8 mouse cellular contexts compared by ENCODE assay signal in genomic region chr6:50110379-50110941, GRCm38 (mm10). TPM values are rescaled to one million over a fixed set of nuclear protein-coding genes. Genes with fewer than 3 reads are reported as not detected.
A peak's percentile ranks its signal among the peaks of the same experiment; 100 is the strongest.
DNase-seq lines count a peak whose midpoint lies in the region; ATAC-seq and TF ChIP-seq lines count a peak whose summit lies in the region.

No protein-coding gene starts in this region.

- no peak for TF ChIP-seq POLR2A in bone marrow macrophage, adult 2 months (IDR thresholded peaks at IDR 0.05; ENCODE audit: borderline replicate concordance, low read depth, low read length)

- WGBS in intestine, postnatal 0 days: under 1% methylated on average over 41 of the region's 72 CpGs

- peak overlapping the region; percentile 38 for H3K27ac ChIP-seq in bone marrow macrophage, adult 2 months (ENCODE audit: insufficient read depth, low read depth, low read length)
- peak overlapping the region; percentile 64 for H3K27ac ChIP-seq in intestine, postnatal 0 days (ENCODE audit: low read depth, low read length)

- H3K4me1 ChIP-seq in bone marrow macrophage, adult 2 months (ENCODE audit: control insufficient read depth, insufficient read depth, low read length): peaks cover 6% of the 10 kb centered on the region
- no peaks in the 10 kb centered on the region for H3K4me1 ChIP-seq in intestine, postnatal 0 days (replicated peaks; ENCODE audit: control insufficient read depth, insufficient read depth, low read length)

- H3K9me3 ChIP-seq in intestine, postnatal 0 days (ENCODE audit: control insufficient read depth): no peaks in the 10 kb centered on the region

- DNase-seq in spleen, adult 12 weeks (ENCODE audit: low spot score): peak; percentile 26
- DNase-seq in spleen, adult 18-20 months: no peak
- peak; percentile 13 to 16 for DNase-seq in gastrocnemius, adult 8-10 months (ENCODE audit: low spot score in 2 of 2)
- peak; percentile 9 for DNase-seq in lung, postnatal 36 days
- peak; percentile 27 to 64 for DNase-seq in right cerebral cortex, adult 2 months (ENCODE audit: low spot score in 2 of 2)

- H3K27me3 ChIP-seq in intestine, postnatal 0 days (replicated peaks; ENCODE audit: control insufficient read depth, insufficient read depth, low read length): no peaks in the 10 kb centered on the region

- H3K9ac ChIP-seq in intestine, postnatal 0 days (ENCODE audit: low read depth, low read length): peak overlapping the region; percentile 72

- H3K4me2 ChIP-seq in intestine, postnatal 0 days (replicated peaks; ENCODE audit: low read depth): peak overlapping the region; percentile 95

- no peak for TF ChIP-seq CTCF in bone marrow macrophage, adult 2 months (IDR thresholded peaks at IDR 0.05; ENCODE audit: low read depth, low read length)
- no peak for TF ChIP-seq CTCF in intestine, postnatal 0 days (IDR thresholded peaks at IDR 0.05; ENCODE audit: low read depth)

- peak; percentile 70 for ATAC-seq in intestine, postnatal 0 days
- no peak for ATAC-seq in monocyte, adult 5-6 weeks (replicated peaks; ENCODE audit: insufficient number of reproducible peaks, low FRiP score, low TSS enrichment, poor library complexity, severe bottlenecking)

- peak overlapping the region; percentile 100 for H3K4me3 ChIP-seq in bone marrow macrophage, adult 2 months (ENCODE audit: insufficient read depth, low read length)
- H3K4me3 ChIP-seq in intestine, postnatal 0 days (ENCODE audit: low read depth, low read length): peak overlapping the region; percentile 89

- no peaks in the 10 kb centered on the region for H3K36me3 ChIP-seq in intestine, postnatal 0 days (ENCODE audit: control insufficient read depth, insufficient read depth)

RNA-seq across cellular contexts. Expression of gene Mpp6, which starts 0.4 kb away (rescaled TPM):
- polyA plus RNA-seq in bone marrow macrophage, adult 2 months (2012; ENCODE audit: insufficient read depth, insufficient read length, missing spikeins): 43.8 and 45.7 TPM in 2 replicates
- 100 to 1,000 TPM; 112 to 130 (median 120) TPM for total RNA-seq in gastrocnemius, adult 8-10 months (2022)
- 32.1 TPM in 2 replicates for polyA plus RNA-seq in intestine, postnatal 0 days (2015; fragmentation: Nextera tagmentation; extraction: Ambion mirVana)
- total RNA-seq in monocyte, adult 5-6 weeks (2017): 63.6 to 87.6 TPM (median 74.6 TPM) in 3 replicates

Comparison
In these comparisons a context has a peak if more than half of its experiments do, and no peak if none do; other contexts are left out.
1. DNase-seq: peak in spleen, adult 12 weeks (single experiment), gastrocnemius, adult 8-10 months (2 of 2), lung, postnatal 36 days (single experiment) and right cerebral cortex, adult 2 months (2 of 2); none in spleen, adult 18-20 months (0 of 2).